Mouse (Mus musculus): Measurements from ENCODE around the gene Apmap.

DNA sequence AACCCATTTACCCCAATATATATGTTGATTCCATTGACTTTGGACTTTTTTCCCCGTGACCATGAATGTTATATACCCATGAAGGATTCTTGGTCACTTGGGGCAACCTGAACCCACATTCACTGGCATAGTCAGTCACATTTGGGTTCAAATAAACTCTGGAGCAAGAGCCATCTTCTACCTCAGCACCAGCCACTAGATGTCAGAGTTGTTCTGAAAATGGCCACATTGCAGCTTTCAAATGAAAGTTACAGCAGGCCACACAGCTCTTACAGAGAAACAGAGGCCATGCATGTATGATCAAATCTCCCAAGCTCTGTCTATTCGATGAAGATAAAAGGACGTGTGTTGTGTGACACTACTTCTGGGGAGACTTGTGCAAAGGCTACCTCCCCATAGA lies 49.8 kb downstream of the Apmap start:
- TF ChIP-seq CTCF (conservative IDR thresholded peaks at IDR 0.05; ENCODE audit: low read length) (peak; percentile 33), NANOG (IDR thresholded peaks at IDR 0.05; ENCODE audit: borderline replicate concordance, low read length) (no peak), POU5F1 (IDR thresholded peaks at IDR 0.05; ENCODE audit: borderline replicate concordance, low read length) (no peak)
